Mouse (Mus musculus) E14TG2a.4 (cell line): ENCODE results near the gene Usp48.

Experiments used
- CTCF ChIP-seq: conservative IDR thresholded peaks from 2 replicates; pipeline ENCODE4 v1.5.1; 2014; ENCODE audit warnings: low read length
- NANOG ChIP-seq: IDR thresholded peaks from 2 replicates; pipeline ENCODE4 v1.6.1; 2014; ENCODE audit warnings: borderline replicate concordance, low read length, mixed read lengths

DNA sequence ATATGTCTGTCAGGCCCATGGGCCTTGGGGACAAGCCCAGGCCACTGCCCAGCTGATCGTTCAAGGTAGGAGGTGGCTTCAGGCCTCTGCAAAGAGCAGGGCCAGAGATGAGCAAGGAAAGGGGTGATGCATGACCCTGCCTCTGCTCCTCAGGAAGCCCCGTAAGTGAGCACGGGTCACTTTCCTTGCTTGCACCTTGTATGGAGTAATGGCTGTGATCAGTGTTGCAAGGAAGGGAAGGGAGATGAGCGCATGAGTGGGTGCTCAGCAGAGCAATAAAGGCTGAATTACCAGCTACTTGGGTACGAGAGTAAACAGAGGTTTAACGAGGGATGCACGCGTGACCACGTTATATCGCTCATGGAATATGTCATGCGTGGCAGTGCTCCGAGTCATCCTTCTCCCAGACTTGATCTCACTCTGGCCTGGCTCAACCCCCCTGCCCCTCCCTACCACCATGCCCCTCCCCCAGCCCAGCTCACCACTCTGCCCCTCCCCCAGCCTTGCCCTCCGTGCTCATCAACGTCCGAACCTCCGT, 36.8 kb upstream of the Usp48 start:
- no peak for TF ChIP-seq CTCF
- TF ChIP-seq NANOG = no peak
